Mouse (Mus musculus): ENCODE measurements at regions not wholly inside any gene's neighbourhood (a gene's known extent, or its start where the extent isn't known, plus 50 kb on each side); places are given as distances from the start of the nearest gene placed in this dataset.
"Not testable (repeated sequence)": the region's sequence is repeated elsewhere in the genome, so short reads cannot be mapped to it uniquely, and the experiment has no call there.

DNA sequence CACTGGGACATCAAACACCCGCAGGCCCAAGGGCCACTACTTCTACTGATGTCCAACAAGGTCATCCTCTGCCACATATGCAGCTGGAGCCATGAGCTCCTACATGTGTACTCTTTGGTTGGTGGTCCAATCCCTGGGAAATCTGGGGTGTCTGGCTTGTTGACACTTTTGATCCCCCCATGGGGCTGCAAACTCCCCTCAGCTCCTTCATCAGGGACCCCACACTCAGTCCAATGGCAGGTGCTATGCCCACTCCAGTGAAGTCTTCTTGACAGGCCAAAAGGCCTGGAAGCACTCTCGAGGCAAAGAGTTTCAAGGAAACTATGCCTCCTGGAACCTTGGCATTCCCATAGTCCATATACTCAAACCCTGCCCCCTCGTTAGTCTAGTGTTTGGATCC, 570.8 kb upstream of the Smc2 start:
- WGBS = 88% methylated on average over 3 of the region's 3 CpGs
- DNase-seq (ENCODE audit: low spot score) = no peak

DNA sequence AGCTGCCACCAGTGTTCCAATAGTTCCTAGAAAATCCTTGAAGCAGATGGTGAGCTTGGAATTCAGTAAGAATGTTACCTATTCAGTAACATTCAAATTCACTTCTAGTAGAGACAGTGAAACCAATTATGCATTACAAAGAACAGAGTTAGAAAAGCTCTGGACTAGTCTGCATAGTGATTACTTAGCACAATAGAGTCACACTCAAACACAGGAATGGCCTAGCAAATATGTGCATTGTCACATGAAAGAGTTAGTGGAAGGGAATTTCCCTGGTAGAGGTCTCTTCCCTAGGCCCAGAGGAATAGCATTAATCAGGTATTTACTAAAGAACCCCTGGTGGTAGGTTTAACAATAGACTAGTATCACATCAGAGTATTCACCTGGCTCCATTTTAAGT, 570.3 kb upstream of the Smc2 start:
- H3K4me3 ChIP-seq; H3K27me3 ChIP-seq (ENCODE audit: insufficient read depth, poor library complexity, severe bottlenecking); DNase-seq (ENCODE audit: low spot score); H3K4me1 ChIP-seq (replicated peaks); H3K9me3 ChIP-seq; H3K27ac ChIP-seq; H3K36me3 ChIP-seq: not testable (repeated sequence)

More for the DNA sequence above, 570.8 kb upstream of the Smc2 start:
- no peaks in the 10 kb centered on the region for H3K9me3 ChIP-seq
- no peaks in the 10 kb centered on the region for H3K36me3 ChIP-seq
- H3K4me3 ChIP-seq = no peak overlapping the region
- no peaks in the 10 kb centered on the region for H3K4me1 ChIP-seq (replicated peaks)
- no peaks in the 10 kb centered on the region for H3K27me3 ChIP-seq (ENCODE audit: insufficient read depth, poor library complexity, severe bottlenecking)
- H3K27ac ChIP-seq = no peak overlapping the region

DNA sequence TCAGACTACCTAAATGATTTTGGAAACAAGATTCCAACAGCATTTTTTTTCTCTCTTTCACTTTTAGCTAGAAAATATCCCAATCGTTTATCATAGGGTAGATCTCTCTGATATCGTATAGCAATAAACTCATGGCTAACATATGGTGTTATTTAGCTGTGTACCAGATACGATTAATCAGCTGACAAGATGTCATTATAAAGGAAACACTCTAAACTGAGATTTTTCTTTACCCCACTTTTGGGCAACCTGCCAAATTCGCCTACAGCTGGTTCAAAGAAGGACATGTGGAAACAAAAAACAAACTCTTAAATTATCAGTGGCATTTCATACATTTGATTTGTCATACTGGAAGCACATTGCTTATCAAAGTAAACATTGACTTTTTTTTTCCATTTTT, 553.6 kb upstream of the Smc2 start:
- no peaks in the 10 kb centered on the region for H3K4me1 ChIP-seq (replicated peaks)
- no peak for DNase-seq (ENCODE audit: low spot score)
- H3K4me3 ChIP-seq = no peak overlapping the region
- no peaks in the 10 kb centered on the region for H3K36me3 ChIP-seq
- WGBS = 86% methylated on average over 4 of the region's 4 CpGs
- no peak overlapping the region for H3K27ac ChIP-seq
- H3K9me3 ChIP-seq = no peaks in the 10 kb centered on the region
- H3K27me3 ChIP-seq (ENCODE audit: insufficient read depth, poor library complexity, severe bottlenecking) = no peaks in the 10 kb centered on the region

DNA sequence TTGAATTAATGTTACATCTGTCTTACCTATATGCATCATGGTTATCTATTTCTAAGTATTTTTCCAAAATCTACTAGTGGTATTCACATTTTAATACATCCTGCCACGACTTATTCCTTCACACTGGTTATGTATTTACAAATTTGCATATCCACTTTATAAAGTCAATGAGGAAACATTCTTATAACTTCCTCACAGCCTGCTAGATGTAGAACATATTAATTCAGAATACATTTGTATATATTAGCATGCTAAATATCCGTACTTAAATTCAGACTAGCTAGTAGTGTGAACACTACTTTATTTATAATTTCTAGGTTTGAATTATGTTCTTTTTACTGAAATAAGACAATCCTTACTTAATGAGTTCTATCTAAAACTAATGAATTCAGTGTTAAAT, 549.8 kb upstream of the Smc2 start:
- H3K4me3 ChIP-seq = no peak overlapping the region
- DNase-seq (ENCODE audit: low spot score) = no peak
- 90% methylated on average over 2 of the region's 2 CpGs for WGBS

DNA sequence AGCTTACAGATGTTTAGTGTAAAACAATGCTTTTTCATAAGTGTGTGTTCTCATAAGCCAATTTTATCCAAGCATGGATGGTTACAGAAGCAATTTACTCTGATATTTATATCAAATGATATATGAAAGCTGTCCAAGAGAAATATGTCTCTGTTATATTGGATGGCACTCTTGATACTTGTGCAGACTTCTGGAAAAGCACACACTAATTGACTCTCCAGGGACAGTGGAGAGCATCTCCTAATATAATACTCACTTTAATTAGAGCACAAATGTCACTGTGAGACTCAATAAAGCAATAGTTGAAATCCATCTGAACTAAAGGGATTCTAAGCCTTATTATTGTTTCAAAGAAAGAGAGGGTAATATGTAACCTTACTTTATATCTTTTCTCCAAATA, 510.8 kb upstream of the Smc2 start:
- H3K27me3 ChIP-seq (ENCODE audit: insufficient read depth, poor library complexity, severe bottlenecking) = no peaks in the 10 kb centered on the region
- no peaks in the 10 kb centered on the region for H3K4me1 ChIP-seq (replicated peaks)
- no peak overlapping the region for H3K4me3 ChIP-seq
- no peaks in the 10 kb centered on the region for H3K36me3 ChIP-seq
- H3K27ac ChIP-seq = no peak overlapping the region
- DNase-seq (ENCODE audit: low spot score) = no peak
- no peaks in the 10 kb centered on the region for H3K9me3 ChIP-seq

More for the DNA sequence above, 549.8 kb upstream of the Smc2 start:
- no peak overlapping the region for H3K27ac ChIP-seq
- H3K9me3 ChIP-seq = no peaks in the 10 kb centered on the region
- no peaks in the 10 kb centered on the region for H3K27me3 ChIP-seq (ENCODE audit: insufficient read depth, poor library complexity, severe bottlenecking)
- H3K36me3 ChIP-seq = no peaks in the 10 kb centered on the region
- H3K4me1 ChIP-seq (replicated peaks) = no peaks in the 10 kb centered on the region

DNA sequence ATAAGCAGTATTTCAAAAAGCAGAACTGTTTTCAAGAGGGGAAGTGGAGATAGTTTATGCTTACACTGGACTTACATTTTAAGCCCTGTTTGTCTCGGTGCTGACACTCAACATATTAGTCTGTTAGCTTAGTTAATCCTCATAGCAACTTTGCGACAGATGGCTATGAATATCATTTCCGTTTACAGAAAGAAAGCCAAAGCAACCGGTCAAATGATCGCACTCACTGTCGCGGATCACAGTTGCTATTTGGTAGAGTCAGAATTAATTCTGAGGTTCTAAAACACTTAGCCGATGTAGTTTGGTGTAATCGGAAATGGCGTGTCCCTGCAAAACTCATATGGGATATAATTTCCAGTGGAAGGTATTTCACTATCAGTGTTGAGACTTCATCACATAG, 469.3 kb upstream of the Smc2 start:
- H3K36me3 ChIP-seq = no peaks in the 10 kb centered on the region
- no peaks in the 10 kb centered on the region for H3K9me3 ChIP-seq
- DNase-seq (ENCODE audit: low spot score) = no peak
- H3K4me3 ChIP-seq = no peak overlapping the region
- 94% methylated on average over 10 of the region's 10 CpGs for WGBS
- H3K27me3 ChIP-seq (ENCODE audit: insufficient read depth, poor library complexity, severe bottlenecking) = no peaks in the 10 kb centered on the region
- H3K4me1 ChIP-seq (replicated peaks) = no peaks in the 10 kb centered on the region
- no peak overlapping the region for H3K27ac ChIP-seq

DNA sequence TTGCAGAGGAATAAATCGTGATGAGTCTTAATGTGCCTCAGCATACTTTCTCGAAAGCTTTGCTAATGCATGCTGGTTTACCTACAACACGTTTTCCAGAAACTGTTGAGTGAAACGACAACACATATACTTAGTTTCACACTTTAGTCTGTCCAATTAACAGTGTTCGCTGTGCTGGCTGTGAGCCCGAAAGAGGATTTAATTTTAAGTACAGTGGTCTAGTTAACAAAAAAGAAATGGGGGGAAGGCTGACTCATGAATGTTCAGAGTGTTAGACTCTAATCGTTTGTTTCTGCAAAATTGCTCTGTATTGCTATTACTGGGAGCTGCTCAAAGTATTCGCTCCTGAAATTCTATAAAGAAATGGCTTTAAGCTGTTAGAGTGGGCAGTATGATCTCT, 460.1 kb upstream of the Smc2 start:
- no peaks in the 10 kb centered on the region for H3K4me1 ChIP-seq (replicated peaks)
- no peaks in the 10 kb centered on the region for H3K36me3 ChIP-seq

DNA sequence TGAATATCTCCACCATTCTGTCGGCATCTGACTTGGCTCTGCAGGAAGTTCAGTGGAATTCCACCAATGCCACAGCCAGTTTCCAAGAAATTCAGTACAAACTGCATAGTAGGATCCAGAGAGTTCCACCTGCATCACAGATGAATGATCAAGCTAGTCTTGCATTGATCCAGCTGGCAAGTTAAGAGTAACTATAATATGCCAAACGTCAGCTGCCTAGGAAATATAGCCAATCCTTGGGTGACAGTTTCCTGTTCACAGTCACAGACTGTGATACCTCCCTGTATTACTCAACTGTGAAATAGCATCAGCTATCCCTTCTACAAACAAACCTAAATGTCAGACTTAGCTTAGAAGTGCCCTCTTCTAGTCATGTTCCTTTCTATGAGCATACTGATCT, 446.6 kb upstream of the Smc2 start:
- no peak for DNase-seq (ENCODE audit: low spot score)
- no peaks in the 10 kb centered on the region for H3K9me3 ChIP-seq
- H3K4me3 ChIP-seq = no peak overlapping the region
- 82% methylated on average over 2 of the region's 2 CpGs for WGBS
- no peak overlapping the region for H3K27ac ChIP-seq
- H3K36me3 ChIP-seq = no peaks in the 10 kb centered on the region
- H3K27me3 ChIP-seq (ENCODE audit: insufficient read depth, poor library complexity, severe bottlenecking) = no peaks in the 10 kb centered on the region
- no peaks in the 10 kb centered on the region for H3K4me1 ChIP-seq (replicated peaks)

More for the DNA sequence above, 460.1 kb upstream of the Smc2 start:
- DNase-seq (ENCODE audit: low spot score) = no peak
- 91% methylated on average over 8 of the region's 8 CpGs for WGBS
- H3K27ac ChIP-seq = no peak overlapping the region
- no peaks in the 10 kb centered on the region for H3K27me3 ChIP-seq (ENCODE audit: insufficient read depth, poor library complexity, severe bottlenecking)
- no peaks in the 10 kb centered on the region for H3K9me3 ChIP-seq
- H3K4me3 ChIP-seq = no peak overlapping the region

DNA sequence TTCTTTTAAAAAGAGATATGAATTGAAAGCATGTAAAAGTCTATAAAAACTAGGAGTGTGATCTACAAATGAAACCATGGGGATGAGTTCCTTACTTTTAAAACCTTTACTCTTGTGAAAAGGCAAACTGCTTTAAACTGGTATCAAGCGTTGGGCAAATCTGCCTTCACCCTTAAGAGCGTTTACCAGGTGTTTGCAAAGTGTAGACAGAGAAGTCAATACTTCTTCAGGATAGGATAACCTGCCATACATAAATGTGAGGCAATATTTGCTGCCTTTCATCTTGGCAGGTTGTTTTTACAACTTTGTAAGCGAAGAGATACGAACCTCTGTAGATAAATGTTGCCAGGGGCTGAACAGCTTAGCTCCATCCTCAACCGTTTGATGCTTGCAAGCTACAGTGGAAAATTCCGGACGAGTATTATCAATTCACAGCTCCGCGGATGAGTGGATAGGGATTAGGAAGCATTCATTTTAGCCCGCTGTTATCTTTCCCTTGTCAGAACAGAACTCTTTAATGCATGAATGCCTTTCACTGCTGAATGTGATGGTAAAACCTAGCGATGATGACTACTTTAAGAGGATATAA, 402.2 kb upstream of the Smc2 start:
- no peaks in the 10 kb centered on the region for H3K9me3 ChIP-seq
- H3K27me3 ChIP-seq (ENCODE audit: insufficient read depth, poor library complexity, severe bottlenecking) = no peaks in the 10 kb centered on the region
- 91% methylated on average over 11 of the region's 11 CpGs for WGBS
- no peaks in the 10 kb centered on the region for H3K4me1 ChIP-seq (replicated peaks)
- no peaks in the 10 kb centered on the region for H3K36me3 ChIP-seq
- no peak for DNase-seq (ENCODE audit: low spot score)
- H3K27ac ChIP-seq = no peak overlapping the region
- no peak overlapping the region for H3K4me3 ChIP-seq

DNA sequence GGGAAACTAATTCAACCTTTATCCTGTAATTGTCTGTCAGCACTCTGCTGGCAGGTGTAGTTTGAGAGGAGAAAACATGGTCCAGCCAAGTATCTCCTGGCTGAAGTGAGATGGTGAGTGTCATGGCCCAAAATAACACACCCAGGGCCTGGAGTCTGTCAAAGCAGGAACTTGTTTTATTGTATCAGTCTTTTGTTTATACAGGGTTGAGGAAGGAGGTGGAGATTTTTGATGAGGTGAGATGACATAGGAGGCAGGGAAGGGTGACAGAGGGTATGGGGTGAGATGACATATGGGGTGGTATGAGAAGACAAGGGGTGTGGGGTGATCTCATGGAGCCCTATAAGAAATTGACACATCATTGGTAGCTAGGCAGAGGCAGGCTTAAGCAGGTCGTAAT, 395.6 kb upstream of the Smc2 start:
- Histone ChIP-seq H3K4me3 (no peak overlapping the region), H3K27ac (no peak overlapping the region), H3K9me3 (no peaks in the 10 kb centered on the region), H3K36me3 (no peaks in the 10 kb centered on the region), H3K4me1 (replicated peaks) (no peaks in the 10 kb centered on the region), H3K27me3 (ENCODE audit: insufficient read depth, poor library complexity, severe bottlenecking) (no peaks in the 10 kb centered on the region)
- 94% methylated on average over 1 of the region's 1 CpGs for WGBS
- no peak for DNase-seq (ENCODE audit: low spot score)

DNA sequence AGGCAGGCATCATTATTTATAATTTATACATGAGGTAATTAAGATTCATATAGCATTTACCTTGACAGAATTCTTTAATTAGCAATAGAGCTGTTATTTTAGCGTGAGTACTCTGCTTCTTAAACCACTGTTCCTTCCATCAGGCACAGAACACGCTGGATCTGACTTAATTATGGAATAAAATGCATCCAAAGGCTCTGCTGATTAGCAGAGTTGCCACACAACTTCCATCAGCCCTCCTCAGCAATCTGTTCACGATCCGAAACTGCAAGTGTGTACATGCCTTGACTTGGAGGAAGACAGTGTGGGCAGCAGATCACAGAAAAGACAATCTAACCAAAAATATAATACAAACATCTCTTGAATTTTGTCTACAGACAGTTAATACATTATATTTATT, 388.1 kb upstream of the Smc2 start:
- H3K4me1 ChIP-seq (replicated peaks) = no peaks in the 10 kb centered on the region
- H3K27me3 ChIP-seq (ENCODE audit: insufficient read depth, poor library complexity, severe bottlenecking) = no peaks in the 10 kb centered on the region
- DNase-seq (ENCODE audit: low spot score) = no peak
- no peak overlapping the region for H3K4me3 ChIP-seq
- 81% methylated on average over 4 of the region's 4 CpGs for WGBS
- no peaks in the 10 kb centered on the region for H3K36me3 ChIP-seq
- no peak overlapping the region for H3K27ac ChIP-seq
- H3K9me3 ChIP-seq = no peaks in the 10 kb centered on the region

DNA sequence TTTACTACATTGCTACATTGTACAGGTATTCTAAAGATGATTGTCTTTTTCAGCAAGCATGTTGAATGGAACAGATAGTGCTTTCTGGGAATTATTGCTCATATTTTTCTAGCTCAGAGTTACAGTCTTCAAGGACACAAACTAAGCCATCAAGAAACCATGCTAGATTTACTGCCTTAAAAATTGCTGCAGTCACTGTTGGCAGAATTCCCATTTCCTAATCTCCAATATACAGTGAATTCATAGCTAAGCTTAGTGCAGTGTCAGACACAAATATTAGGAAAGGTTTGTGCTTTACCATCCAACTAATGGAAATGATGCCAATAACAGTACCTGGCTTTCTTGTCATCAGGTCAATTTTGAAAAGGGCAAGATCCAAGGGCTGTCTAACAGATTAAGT, 383.0 kb upstream of the Smc2 start:
- no peak for DNase-seq (ENCODE audit: low spot score)
- Histone ChIP-seq H3K4me1 (replicated peaks) (no peaks in the 10 kb centered on the region), H3K9me3 (no peaks in the 10 kb centered on the region)

DNA sequence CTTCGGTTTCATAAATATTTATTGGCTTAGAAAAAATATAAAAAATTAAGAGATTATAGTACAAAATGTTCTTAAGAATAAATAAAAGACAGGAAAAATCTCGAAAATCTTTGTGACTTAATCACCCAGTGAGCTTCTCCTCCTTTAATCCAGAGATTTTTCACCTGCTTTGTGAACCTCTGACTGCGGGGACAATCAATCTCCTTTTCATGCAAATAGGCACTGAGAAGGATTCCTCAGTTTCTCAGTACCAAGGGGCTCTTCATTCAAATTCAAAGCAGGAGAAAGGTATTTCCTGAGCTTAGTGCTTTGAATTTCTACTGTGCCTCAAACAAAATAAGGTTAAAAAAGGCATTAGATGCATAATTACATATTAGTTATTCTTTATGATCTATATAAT, 379.0 kb upstream of the Smc2 start:
- Histone ChIP-seq H3K27ac (no peak overlapping the region), H3K27me3 (ENCODE audit: insufficient read depth, poor library complexity, severe bottlenecking) (no peaks in the 10 kb centered on the region), H3K36me3 (no peaks in the 10 kb centered on the region), H3K9me3 (no peaks in the 10 kb centered on the region), H3K4me3 (no peak overlapping the region), H3K4me1 (replicated peaks) (no peaks in the 10 kb centered on the region)
- no peak for DNase-seq (ENCODE audit: low spot score)
- WGBS = 72% methylated on average over 3 of the region's 3 CpGs

More for the DNA sequence above, 383.0 kb upstream of the Smc2 start:
- Histone ChIP-seq H3K4me3 (no peak overlapping the region), H3K27ac (no peak overlapping the region), H3K27me3 (ENCODE audit: insufficient read depth, poor library complexity, severe bottlenecking) (no peaks in the 10 kb centered on the region), H3K36me3 (no peaks in the 10 kb centered on the region)

DNA sequence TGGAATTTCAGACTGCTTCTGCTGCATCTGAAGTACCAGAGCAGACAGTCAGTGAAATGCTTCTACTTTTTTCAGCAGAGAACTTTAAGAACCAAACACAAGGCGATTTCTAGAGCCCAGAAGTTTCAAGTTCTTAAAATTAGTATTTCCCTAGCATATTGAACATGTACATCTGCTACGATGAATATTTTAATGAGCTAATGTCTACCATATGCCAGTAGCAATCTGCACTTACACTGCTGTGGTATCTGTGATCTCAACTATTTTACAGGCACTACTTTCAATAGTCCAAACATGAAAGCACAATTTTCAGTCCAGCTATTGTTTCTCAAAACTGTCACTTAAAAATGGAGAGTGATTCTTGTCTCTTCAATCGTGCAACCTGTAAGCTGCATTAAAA, 339.9 kb upstream of the Smc2 start:
- Histone ChIP-seq H3K9me3 (no peaks in the 10 kb centered on the region), H3K4me3 (no peak overlapping the region), H3K4me1 (replicated peaks) (no peaks in the 10 kb centered on the region), H3K27me3 (ENCODE audit: insufficient read depth, poor library complexity, severe bottlenecking) (no peaks in the 10 kb centered on the region), H3K36me3 (no peaks in the 10 kb centered on the region), H3K27ac (no peak overlapping the region)
- DNase-seq (ENCODE audit: low spot score) = no peak
- 78% methylated on average over 3 of the region's 3 CpGs for WGBS
